Mouse (Mus musculus): Measurements from ENCODE around the gene Rhd.
"Not testable (repeated sequence)": the region's sequence is repeated elsewhere in the genome, so short reads cannot be mapped to it uniquely, and the experiment has no call there.

The Rhd gene

GRCm38 (mm10) chr4:134863937-134864729, at the start of gene Rhd:
Gene Rhd, plus strand, starts transcription at chr4:134864536.
- no peak for DNase-seq (ENCODE audit: low spot score in 2 of 2)

GRCm38 (mm10) chr4:134817706-134818105, 46.6 kb upstream of the Rhd start:
- DNase-seq (ENCODE audit: low spot score in 2 of 2) = no peak

GRCm38 (mm10) chr4:134821061-134821460, 43.3 kb upstream of the Rhd start:
- no peak for DNase-seq (ENCODE audit: low spot score in 2 of 2)

- DNase-seq (ENCODE audit: low spot score in 2 of 2) = no peak
These were observed 40.8 kb upstream of the Rhd start for GRCm38 (mm10) chr4:134823560-134823959.

GRCm38 (mm10) chr4:134825864-134826263, 38.5 kb upstream of the Rhd start:
- DNase-seq (ENCODE audit: low spot score in 2 of 2) = not testable (repeated sequence)

GRCm38 (mm10) chr4:134826348-134826747, 38.0 kb upstream of the Rhd start:
- no peak for DNase-seq (ENCODE audit: low spot score in 2 of 2)

GRCm38 (mm10) chr4:134827806-134828205, 36.5 kb upstream of the Rhd start:
- DNase-seq (ENCODE audit: low spot score in 2 of 2) = no peak

- no peak for DNase-seq (ENCODE audit: low spot score in 2 of 2)
These were observed 32.4 kb upstream of the Rhd start for GRCm38 (mm10) chr4:134831934-134832333.

- DNase-seq (ENCODE audit: low spot score in 2 of 2) = no peak
These were observed 28.9 kb upstream of the Rhd start for GRCm38 (mm10) chr4:134835486-134835885.

GRCm38 (mm10) chr4:134838221-134838620, 26.1 kb upstream of the Rhd start:
- DNase-seq (ENCODE audit: low spot score in 2 of 2) = no peak

- not testable (repeated sequence) for DNase-seq (ENCODE audit: low spot score in 2 of 2)
These were observed 25.6 kb upstream of the Rhd start for GRCm38 (mm10) chr4:134838706-134839105.

- DNase-seq (ENCODE audit: low spot score in 2 of 2) = no peak
These were observed 24.1 kb upstream of the Rhd start for GRCm38 (mm10) chr4:134840231-134840630.

GRCm38 (mm10) chr4:134843566-134843965, 20.8 kb upstream of the Rhd start:
- no peak for DNase-seq (ENCODE audit: low spot score in 2 of 2)

GRCm38 (mm10) chr4:134847587-134847986, 16.7 kb upstream of the Rhd start:
- DNase-seq (ENCODE audit: low spot score in 2 of 2) = no peak

GRCm38 (mm10) chr4:134850551-134850950, 13.8 kb upstream of the Rhd start:
- no peak for DNase-seq (ENCODE audit: low spot score in 2 of 2)

- DNase-seq (ENCODE audit: low spot score in 2 of 2) = no peak
These were observed 13.1 kb upstream of the Rhd start for GRCm38 (mm10) chr4:134851236-134851635.

GRCm38 (mm10) chr4:134851876-134852275, 12.5 kb upstream of the Rhd start:
- peak in 1 of 2 experiments; percentile 10 for DNase-seq (ENCODE audit: low spot score in 2 of 2)

GRCm38 (mm10) chr4:134852438-134853255, 11.7 kb upstream of the Rhd start:
- peak; percentile 13 to 32 for DNase-seq (ENCODE audit: low spot score in 2 of 2)

GRCm38 (mm10) chr4:134853259-134853636, 11.1 kb upstream of the Rhd start, which contains the start of gene Maco1:
Gene Maco1, minus strand, starts transcription at chr4:134853345.
- peak; percentile 97 to 98 for DNase-seq (ENCODE audit: low spot score in 2 of 2)

GRCm38 (mm10) chr4:134853637-134854485, 10.5 kb upstream of the Rhd start:
- peak; percentile 92 to 94 for DNase-seq (ENCODE audit: low spot score in 2 of 2)

- no peak for DNase-seq (ENCODE audit: low spot score in 2 of 2)
These were observed 9.0 kb upstream of the Rhd start for GRCm38 (mm10) chr4:134855371-134855770.

GRCm38 (mm10) chr4:134856056-134856455, 8.3 kb upstream of the Rhd start:
- no peak for DNase-seq (ENCODE audit: low spot score in 2 of 2)
